Mouse (Mus musculus): ENCODE measurements around the gene Raver1.
"Not testable (repeated sequence)": the region's sequence is repeated elsewhere in the genome, so short reads cannot be mapped to it uniquely, and the experiment has no call there.

Gene Raver1

DNA sequence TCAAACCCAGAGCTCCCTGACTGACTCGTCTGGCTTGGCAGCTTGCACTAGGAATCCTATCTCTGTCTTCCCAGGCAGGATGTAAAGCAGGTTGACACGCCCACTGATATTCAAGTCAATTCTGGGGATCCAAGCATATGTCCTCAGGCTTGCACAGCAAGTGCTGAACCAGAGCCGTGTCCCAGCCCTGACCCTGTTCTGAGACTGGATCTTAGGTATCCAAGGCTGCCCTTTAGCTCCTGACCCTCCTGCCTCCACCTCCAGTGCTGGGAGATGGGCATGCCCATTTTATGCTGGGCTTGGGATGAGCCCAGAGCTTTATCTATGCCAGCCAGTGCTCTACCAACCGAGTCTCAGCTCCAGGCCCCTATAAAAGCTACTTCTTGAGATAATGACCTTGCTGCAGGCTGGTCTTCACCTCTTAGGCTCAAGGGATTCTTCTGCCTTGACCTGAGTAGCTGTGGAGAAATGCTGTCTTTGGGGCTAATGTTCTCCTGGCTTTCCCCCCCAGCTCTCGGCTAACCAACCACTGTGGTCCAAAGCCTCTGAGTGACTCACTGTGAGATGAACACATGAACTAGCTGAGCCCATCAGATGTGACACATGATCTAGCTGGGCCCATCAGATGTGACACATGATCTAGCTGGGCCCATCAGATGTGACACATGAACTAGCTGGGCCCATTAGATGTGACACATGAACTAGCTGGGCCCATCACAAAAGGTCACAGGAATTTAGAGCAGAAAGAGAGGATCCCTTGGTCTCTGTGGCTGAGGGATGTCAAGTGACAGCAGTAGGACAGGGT is 14.2 kb upstream of the Raver1 start:
- no peak for DNase-seq (ENCODE audit: low read depth)

DNA sequence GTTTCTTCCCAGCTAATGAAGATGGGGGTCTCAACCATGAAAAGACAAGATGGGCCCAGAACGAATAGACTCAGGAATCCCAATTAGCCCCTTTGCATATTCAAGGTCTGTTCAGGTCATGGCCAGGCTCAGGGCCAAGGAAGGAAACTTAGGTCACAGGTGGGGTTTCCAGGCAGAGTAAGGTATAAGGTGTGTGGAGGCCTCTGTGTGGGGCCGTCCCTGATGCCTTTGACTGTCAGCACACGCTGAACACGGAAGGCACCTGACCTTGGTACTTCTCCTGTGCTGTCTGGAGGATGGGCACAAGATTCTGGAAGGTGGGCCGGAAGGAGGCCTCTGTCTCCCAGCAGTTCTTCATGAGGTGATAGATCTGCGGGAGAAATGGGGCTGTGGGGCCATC is 13.0 kb upstream of the Raver1 start:
- no peak for DNase-seq (ENCODE audit: low read depth)

DNA sequence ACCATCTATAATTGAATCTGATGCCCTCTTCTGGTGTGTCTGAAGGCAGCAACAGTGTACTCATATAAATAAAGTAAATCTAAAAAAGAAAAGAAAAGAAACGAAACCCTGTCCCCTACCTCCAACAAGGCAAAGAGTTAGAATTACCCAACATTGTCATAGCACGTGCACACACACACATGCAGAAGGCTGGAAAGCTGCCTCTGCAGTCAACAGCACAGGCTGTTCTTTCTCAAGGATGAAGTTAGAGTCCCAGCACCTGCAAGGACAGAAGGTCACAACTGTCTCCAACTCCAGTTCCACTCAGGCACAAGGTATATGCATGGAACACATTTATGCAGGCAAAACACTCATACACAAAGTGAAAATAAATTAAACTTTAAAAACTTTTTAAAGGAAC is 10.3 kb upstream of the Raver1 start:
- DNase-seq (ENCODE audit: low read depth), result no peak

- no peak for DNase-seq (ENCODE audit: low read depth)
These were observed 8.8 kb upstream of the Raver1 start for GRCm38 (mm10) chr9:21100447-21101161.

GRCm38 (mm10) chr9:21097793-21098192 is 6.0 kb upstream of the Raver1 start:
- DNase-seq (ENCODE audit: low read depth), result no peak

DNA sequence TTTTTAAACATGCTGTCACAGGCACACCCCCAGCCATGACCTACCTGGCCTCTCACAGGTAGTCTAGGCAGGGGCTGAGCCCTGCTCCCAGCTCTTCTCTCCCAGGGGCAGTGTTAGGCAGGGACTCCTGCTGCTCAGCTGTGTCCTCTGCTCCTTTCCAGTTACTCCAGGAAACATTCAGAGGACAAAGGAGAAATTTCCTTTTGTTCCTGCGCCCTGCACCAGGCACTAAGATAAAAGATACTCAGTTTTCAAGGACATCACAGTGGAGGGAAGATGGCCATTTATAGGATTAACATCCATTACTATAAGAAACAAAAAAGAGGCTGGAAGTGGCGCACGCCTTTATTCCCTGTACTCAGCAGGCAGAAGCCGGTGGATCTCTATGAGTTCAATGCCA is 4.2 kb upstream of the Raver1 start:
- DNase-seq (ENCODE audit: low read depth), result no peak

DNA sequence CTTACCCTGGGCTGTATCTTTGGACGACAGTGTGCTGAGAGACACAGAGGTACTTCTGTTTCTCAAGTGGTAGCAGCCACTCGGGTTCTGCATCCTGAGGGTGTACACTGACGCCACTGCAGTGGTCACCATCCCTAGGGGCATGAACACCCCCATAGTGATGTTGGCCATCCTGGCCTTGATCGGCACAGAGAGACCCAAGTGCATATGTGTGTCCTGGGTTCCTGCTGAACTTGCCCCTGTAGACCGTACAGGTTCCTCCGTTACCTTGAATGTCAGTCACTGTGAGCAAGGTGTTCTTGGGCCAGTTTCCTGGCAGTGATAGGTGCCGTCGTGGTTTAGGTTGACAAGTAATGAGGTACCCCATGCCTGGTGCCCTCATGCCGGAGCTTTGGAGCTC is 1.6 kb upstream of the Raver1 start:
- DNase-seq (ENCODE audit: low read depth), result no peak

DNA sequence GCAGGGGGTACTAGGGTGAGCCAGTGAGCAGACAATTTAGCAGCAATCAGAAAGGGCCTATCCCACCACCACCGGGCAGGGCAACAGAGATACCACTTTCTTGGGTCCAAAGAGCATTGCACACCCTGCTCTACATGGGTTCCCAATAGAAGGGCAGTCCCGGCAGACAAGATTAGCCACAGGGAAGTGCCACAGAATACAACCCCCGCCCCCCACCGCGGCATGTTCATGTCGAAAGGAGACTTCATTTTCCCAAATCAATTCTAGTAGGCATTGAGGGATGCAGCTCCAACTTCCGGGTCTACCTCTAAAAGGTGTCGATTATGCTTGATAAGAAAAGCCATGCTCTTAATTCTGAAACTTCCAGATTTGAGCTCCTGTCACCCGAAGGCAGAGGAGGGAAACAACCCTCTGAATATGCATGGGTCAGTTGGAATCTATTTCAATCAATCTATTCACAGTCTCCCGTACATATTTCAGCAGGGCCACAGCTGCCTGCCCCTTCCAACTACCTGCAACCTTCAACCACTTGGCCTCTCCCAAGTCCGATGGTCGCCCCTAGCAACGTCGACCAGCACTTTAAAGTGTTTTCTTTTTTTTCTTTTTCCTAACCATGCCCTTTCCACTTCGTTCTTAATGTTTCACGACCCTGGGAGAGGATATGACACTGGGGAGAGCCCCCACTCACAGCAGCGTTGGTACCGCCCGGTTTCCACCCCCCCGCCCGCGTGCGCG is 669 bp downstream of the Raver1 start:
- DNase-seq (ENCODE audit: low read depth), result no peak

DNA sequence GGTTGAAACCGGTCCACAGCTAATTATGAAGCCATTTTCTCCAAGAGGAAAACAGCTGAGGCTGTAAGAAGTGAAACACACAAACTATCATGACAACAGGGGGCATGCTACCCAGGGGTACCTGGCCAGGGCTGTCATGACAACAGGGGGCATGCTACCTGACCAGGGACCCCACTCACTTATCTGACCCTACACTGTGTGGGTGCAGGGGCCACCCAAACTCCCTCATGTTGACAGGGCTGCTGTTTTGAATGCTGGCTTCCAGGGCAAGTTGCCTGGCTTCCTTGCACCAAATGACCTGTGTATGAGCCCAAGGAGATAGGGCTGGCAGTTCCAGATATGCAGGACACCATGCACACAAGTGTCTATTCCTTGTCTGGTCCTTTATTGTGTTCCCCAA is 1.3 kb downstream of the Raver1 start:
- DNase-seq (ENCODE audit: low read depth), result no peak

DNA sequence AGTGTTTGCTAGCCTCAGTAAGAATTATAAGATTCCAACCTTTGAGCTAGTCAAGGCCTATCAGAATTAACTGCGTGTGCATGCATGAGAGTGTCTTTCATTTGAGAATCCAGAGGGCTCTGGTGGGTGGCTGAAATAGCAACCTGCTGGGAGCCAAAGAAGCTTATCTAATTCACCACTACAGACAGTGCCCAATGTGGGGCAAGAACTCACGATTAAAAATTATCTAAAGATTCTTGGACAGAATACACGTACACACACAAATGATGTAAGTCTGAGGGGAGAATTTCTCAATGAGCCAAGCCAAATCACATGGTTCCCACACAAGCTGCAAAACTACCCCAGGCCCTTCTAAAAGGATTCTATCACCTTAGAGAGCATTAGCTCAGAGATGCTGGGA is 8.5 kb downstream of the Raver1 start:
- no peak for DNase-seq (ENCODE audit: low read depth)

- DNase-seq (ENCODE audit: low read depth), result no peak
These were observed 10.7 kb downstream of the Raver1 start for GRCm38 (mm10) chr9:21081127-21081526.

- DNase-seq (ENCODE audit: low read depth), result no peak
These were observed 16.2 kb downstream of the Raver1 start for GRCm38 (mm10) chr9:21075625-21076024.

GRCm38 (mm10) chr9:21074173-21074572 is 17.6 kb downstream of the Raver1 start:
- DNase-seq (ENCODE audit: low read depth), result no peak

DNA sequence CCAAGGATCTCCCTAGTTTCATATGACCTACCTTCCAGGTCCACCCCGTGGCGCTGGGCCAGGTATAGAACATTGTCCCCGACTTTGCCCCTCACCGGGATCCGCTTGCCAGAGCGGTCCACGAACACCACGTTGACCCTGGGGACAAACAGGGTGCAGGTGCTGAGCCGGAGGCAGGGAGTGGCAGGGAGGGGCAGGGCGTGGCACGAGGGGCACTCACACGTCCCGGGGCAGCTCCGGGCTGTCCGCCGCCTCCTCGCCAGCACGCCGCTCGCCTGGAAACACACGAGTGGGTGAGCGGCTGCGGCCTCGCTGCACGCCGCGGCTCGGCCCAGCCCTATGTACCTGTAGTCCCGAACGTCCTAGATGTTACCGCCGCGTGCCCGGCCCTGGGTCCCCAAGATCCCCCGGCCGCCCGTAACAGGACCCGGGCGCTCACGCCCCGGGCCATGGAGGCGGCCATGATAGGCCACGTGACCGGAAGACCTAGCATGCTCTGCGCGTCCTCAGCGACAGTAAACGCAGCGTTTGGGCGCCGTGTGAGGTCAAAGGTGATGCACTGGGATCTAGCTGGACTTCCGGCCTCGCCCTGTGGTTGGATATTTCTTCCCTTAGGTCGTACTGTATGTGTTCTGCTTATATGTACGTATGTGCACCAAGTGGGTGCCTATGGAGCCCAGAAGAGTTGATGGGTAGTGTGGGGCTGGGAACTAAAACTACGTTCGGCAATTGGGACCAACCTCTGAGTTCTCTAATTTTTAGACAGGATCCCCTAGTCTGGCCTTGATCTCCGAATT is 18.6 kb downstream of the Raver1 start, which contains the start of the genes Gm49373 and Fdx1l:
Gm49373 (minus strand) TSS at position 53 of the 797 bp plus-strand sequence.
Fdx1l (minus strand) TSS at position 571 of the 797 bp plus-strand sequence.
- DNase-seq (ENCODE audit: low read depth), result peak; percentile 86

DNA sequence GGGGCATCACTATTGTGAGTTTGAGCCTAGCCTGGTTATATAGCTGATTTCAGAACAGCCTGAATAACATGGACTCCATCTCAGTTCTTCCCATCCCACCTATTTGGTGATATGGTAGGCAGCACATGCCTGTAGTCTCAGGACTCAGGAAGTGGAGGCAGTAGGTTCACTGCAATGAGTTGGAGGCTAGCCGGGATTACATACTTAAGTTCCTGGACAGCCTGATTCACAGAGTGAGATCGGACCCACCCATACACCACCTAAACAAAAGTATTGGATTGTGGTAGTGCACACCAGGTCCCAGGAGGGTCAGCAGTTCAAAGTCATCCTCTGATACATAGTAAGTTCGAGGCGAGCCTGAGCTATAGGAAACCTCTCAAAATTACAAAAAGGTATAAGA is 19.2 kb downstream of the Raver1 start:
- no peak for DNase-seq (ENCODE audit: low read depth)

DNA sequence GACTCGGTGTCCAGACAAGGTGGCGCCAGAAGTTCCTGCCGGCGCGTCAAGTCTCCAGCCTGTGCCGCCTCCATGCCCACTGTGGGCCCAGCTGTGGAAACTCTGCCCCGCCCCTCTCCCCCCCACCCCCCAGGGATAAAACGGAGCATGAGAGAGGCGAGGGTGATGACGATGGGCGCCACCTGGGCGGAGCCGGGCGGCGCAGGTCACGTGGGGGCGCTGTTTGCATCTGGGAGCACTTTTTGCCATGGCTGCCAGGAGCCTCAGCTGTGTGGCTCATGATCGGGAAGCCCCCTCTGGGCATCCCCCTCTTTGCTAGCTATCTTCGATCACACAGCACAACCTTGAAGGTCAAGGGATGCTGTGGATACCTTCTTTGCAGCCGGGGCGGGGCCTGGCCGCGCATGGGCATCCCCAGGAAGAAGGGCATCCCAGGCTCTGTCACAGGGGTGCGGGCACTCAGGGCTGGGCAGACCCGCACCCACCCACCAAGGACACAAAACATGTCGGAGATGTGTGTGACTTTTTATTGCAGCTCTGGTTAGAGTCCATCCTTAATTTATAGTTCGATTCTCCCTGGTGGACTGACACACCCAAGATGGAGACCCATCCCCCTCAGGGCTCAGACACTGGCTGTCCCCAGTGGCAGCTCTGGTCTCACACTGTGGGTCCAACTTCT is 24.7 kb downstream of the Raver1 start, which contains the start of gene Zglp1:
Zglp1 (minus strand) TSS at position 88 of the 679 bp plus-strand sequence.
- DNase-seq (ENCODE audit: low read depth), result no peak

DNA sequence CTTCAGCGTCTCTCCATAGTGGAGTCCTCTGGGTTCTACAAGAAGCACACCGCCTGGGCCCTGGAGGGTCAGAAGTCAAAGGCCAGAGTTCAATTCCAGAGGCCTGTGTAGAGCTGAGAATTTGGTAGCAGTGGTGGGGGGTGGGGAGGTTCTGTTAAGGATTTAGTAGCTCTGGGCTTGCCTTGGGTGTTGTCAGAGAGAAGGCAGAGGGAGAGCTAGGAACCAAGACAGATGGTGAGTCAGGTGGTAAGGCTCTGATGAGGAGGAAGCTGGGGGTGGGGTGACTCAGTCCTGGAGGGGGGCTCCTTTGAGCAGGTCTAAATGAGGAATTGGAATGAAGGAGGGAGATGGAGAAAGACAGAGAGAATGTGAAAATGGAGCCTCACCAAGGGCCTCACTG is 28.9 kb downstream of the Raver1 start:
- no peak for DNase-seq (ENCODE audit: low read depth)

- DNase-seq (ENCODE audit: low read depth), result no peak
These were observed 40.2 kb downstream of the Raver1 start for GRCm38 (mm10) chr9:21051578-21051977.

DNA sequence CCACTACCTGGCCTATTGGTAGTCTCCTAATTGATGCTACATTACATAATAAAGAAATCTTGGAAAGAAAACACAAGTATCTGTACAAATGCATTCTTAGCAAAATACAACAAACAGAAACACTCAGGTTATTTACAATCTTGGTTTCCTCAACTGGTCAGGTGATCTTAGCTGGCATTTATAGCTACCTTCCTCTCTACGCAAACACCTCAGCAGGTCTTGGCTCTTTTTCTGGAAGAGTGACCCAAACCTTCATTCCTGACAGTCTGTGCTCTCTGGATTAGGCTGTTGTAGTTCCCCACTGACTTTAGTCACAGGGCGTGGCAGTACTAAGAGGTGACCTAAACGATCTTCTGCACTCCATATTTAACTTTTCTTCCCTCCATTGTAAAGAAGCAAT is 46.6 kb downstream of the Raver1 start:
- no peak for DNase-seq (ENCODE audit: low read depth)

DNA sequence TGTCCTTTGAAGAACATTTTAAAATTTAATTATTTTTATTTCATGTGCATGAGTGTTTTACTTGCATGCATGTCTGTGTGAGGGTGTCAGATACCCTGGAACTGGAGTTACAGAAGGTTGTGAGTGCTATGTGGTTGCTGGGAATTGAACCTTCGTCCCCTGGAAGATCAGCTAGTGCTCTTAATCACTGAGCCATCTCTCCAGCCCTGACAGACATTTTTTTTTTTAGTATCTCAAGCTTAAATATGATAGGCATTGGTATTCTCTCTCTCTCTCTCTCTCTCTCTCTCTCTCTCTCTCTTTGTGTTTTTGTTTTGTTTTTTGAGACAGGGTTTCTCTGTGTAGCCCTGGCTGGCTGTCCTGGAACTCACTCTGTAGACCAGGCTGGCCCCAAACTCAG is 47.0 kb downstream of the Raver1 start:
- not testable (repeated sequence) for DNase-seq (ENCODE audit: low read depth)

- no peak for DNase-seq (ENCODE audit: low read depth)
These were observed 48.2 kb downstream of the Raver1 start for GRCm38 (mm10) chr9:21043563-21043962.

Measured in naive thymus-derived CD4-positive, alpha-beta T cell, adult 2 months (primary cell).